Mouse (Mus musculus) erythroid progenitor cell, adult 5-6 weeks (primary cell): ENCODE measurements around the gene Ptk6. TPM values are rescaled to one million over a fixed set of nuclear protein-coding genes. Genes with fewer than 3 reads are reported as not detected.
"Not testable (repeated sequence)": the region's sequence is repeated elsewhere in the genome, so short reads cannot be mapped to it uniquely, and the experiment has no call there.

Experiments used
- ATAC-seq: replicated peaks from 2 replicates; pipeline ENCODE4 v1.8.0; 2016; ENCODE audit warnings: moderate number of reproducible peaks, mild to moderate bottlenecking, moderate TSS enrichment, inconsistent platforms; ENCODE audit not compliant: poor library complexity, low FRiP score, severe bottlenecking
- total RNA-seq, 2 experiments: library from RNA; stranded (forward) in 1 of 2; stranded (reverse) in 1 of 2; fragments of 150-400 nt in 1 of 2; fragments of 186-747, 209-891 nt in 1 of 2; gene quantifications; 2 replicates each; pipeline versions ENCODE4 v1.2.3 to v1.2.4; 2015 to 2017; ENCODE audit warnings: low replicate concordance in 2 of 2

The Ptk6 gene
- total RNA-seq, 2 experiments from 2014 or later, result not detected

DNA sequence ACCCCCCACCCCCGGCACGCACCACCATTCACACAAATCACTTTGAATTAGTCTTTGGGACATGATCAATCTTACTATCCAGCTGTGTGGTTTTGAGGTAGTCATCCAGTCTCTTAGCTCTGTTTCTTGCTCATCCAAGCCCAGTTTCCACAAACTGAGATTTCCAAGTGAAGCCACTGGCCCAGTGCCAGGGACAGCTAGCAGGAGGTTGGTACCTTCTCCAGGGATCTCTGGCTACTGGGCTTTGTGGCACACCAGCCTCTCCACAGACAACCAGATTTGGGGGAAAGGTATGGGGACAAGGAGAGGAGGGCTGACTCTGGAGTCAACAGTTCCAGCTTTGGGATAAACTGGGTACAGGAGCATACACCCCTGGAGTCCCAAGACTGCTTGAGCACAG lies 17.8 kb upstream of the Ptk6 start:
- ATAC-seq, result no peak

- no peak for ATAC-seq
Observed at GRCm38 (mm10) chr2:181219538-181220216, 17.1 kb upstream of the Ptk6 start, which contains the start of gene Fndc11. Gene Fndc11 (plus strand): TSS chr2:181220013.

GRCm38 (mm10) chr2:181218881-181219485 lies 16.4 kb upstream of the Ptk6 start:
- ATAC-seq, result no peak

DNA sequence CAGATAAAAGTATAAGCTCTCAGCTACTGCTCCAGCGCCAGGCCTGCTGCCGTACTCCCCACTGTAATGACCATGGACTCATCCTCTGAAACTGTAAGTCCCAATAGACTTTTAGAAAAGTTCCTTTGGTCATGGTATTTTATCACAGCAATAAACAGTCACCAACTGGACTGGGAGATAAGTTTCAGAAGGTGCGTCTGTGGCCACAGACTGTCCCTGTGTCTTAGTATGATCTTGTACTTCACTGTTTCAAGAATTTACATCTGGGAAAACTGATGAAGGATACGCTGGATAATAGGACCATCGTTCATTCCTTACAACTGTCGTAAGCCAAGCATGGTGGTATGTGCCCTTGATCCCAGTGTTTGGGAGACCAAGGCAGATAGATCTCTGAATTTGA lies 13.4 kb upstream of the Ptk6 start:
- peak; percentile 39; the same call in 1 of the 2 replicates for ATAC-seq

DNA sequence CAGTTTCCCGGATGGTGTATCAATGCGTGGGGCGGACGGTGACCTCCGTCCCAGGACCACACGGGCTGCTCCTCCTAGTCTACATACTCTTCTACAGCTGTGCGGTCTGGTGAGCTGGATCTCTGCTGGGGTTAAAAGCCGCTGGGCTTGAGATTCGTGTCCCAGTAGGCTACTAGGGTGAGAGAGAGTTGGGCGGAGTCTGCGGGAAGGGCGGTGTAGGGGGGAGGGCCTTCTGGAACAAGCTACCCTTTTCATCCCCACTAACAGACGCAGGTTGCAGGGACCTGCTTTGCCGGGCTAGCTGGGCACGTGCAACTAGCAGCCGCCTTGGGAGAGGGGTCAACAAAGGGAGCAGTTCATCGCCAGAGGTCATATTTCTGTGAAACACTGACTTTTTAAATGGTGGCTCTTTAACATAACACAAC lies 10.4 kb upstream of the Ptk6 start, which contains the start of gene Srms:
Gene Srms (minus strand): TSS at position 165 of the 425 bp plus-strand sequence.
- ATAC-seq, result peak; percentile 76

GRCm38 (mm10) chr2:181212389-181213020 lies 9.9 kb upstream of the Ptk6 start:
- ATAC-seq, result peak; percentile 37; the same call in 1 of the 2 replicates

GRCm38 (mm10) chr2:181206118-181206517 lies 3.5 kb upstream of the Ptk6 start:
- ATAC-seq, result peak; percentile 89

DNA sequence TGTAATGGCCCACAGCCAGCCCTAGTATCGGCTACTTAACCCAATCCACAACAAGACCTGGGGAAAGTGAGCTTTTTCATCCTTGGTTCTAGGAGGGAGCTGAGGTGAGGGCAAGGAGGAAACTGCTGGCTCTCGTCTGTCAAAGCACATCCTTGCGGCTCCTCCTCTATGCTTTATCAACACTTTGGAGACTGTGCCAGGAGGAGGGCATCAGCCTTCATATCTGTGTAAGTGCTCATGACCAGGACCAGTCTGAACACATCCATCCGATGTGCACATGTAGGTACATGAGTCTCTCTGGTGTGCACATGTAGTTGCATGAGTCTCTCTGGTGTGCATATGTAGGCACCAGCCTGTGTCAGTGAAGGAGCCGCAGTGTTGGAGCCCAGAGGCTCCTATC lies 3.1 kb upstream of the Ptk6 start:
- ATAC-seq, result peak; percentile 81

DNA sequence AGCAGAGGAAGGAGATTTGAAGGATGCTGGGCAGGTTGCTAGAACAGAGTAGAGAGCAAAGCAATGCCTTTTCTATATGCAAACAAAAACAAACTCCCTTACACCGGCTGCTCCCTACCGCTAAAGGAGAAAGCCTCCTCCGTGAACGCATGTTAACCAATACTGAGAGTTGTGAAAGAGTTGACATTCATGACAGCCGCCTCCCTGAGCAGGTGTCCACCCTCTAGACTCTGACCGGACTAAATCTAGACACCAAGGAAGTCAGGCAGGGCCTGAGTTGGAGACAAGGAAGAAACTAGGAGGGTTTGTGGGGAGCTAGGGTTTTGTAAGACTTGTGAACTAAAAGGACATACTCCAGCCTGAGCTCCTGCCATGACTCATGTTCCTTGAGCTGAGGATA lies 297 bp upstream of the Ptk6 start:
- ATAC-seq, result no peak

GRCm38 (mm10) chr2:181201606-181202005 lies 983 bp downstream of the Ptk6 start:
- no peak for ATAC-seq

- no peak for ATAC-seq
Observed at GRCm38 (mm10) chr2:181196628-181197300, 5.8 kb downstream of the Ptk6 start.

GRCm38 (mm10) chr2:181193044-181193443 lies 9.5 kb downstream of the Ptk6 start:
- no peak for ATAC-seq

GRCm38 (mm10) chr2:181191936-181192335 lies 10.7 kb downstream of the Ptk6 start:
- no peak for ATAC-seq

DNA sequence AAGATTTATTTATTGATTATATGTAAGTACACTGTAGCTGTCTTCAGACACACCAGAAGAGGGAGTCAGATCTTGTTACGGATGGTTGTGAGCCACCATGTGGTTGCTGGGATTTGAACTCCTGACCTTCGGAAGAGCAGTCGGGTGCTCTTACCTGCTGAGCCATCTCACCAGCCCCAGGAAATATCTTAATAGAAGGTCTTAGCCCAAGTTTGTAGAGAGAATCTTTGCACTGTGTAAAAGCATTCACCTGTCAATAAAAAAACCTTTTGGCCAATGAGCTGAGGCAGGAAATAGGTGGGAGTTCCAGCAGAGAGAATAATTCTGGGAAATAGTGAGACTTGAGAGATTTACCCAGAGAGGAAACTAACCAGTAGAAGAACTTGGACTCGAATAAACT lies 11.2 kb downstream of the Ptk6 start:
- ATAC-seq, result not testable (repeated sequence)

DNA sequence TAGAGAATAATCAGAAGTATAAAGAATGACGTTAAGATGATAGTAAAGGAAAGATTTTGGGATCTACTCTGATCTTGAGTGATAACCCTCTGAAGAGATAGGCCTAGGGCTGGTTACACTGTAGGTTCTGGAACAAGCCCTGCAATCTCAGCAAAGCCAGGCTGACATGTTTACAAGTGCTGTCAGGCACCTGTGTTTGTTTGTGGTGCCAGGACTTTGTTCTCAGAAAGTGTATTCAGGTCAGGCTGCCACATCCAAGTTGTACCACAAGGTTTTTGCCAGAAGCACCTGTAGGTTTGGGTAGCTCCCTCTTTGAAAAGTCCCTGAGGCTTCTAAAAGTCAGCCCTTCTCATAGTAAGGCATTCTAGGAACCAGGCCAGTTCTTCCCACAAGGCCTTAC lies 13.3 kb downstream of the Ptk6 start:
- no peak for ATAC-seq

DNA sequence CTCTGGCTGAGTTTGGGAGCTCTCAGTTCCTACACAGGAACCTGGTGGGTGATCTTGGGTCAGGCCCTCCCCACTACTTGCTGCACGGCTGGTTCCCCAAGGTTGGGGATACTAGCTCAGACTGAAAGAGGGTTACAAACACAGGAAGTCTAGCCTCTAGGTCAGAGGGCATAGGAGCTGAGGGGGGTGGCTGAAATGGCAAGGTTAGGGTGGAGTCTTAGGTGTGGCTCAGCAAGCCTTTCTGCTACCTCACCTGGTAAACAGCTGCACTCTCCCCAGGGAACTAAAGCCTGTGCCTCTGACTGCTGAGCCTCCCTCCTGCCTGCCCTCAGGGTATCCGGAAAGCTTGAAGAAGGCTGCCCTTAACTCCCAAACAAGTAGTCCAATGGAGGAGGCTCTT lies 13.9 kb downstream of the Ptk6 start:
- no peak for ATAC-seq

GRCm38 (mm10) chr2:181187121-181188000 lies 15.2 kb downstream of the Ptk6 start, which contains the start of gene Ppdpf:
Gene Ppdpf (plus strand): TSS chr2:181187247.
- peak; percentile 93 for ATAC-seq

- ATAC-seq, result peak; percentile 86
Observed at GRCm38 (mm10) chr2:181186635-181187034, 16.0 kb downstream of the Ptk6 start.

DNA sequence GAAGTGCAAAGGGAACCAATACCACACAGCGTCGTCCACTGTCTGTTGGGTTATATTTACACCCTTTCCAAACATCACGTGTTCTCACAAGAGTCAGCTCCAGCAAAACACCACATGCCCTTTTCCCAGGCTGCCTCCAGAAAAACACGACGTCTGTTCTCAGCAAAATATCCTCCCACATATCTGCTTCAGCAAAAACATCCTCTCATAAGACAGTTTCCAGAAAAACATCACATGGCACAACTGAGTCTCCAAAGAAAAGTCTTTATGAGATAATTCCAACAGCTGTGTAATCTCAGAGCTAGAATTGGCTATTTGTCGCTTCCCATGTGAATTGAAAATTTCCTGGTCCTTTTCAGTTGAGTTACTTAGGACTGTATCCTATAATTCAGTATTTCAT lies 21.7 kb downstream of the Ptk6 start:
- ATAC-seq, result no peak
